Mouse (Mus musculus) urinary bladder, postnatal 14 days (tissue): Measurements from ENCODE around the gene Nedd9.

Experiments used
- DNase-seq: peaks from one replicate; pipeline ENCODE4 v3.0.0; 2021; ENCODE audit warnings: low spot score

Gene Nedd9

GRCm38 (mm10) chr13:41486606-41487408 lies at the start of gene Nedd9:
Gene Nedd9 (minus strand): TSS chr13:41487362.
- DNase-seq, result no peak

- no peak for DNase-seq
Measured at GRCm38 (mm10) chr13:41532625-41533024, 45.5 kb upstream of the Nedd9 start.

GRCm38 (mm10) chr13:41530326-41530725 lies 43.2 kb upstream of the Nedd9 start:
- DNase-seq, result no peak

GRCm38 (mm10) chr13:41524208-41524607 lies 37.0 kb upstream of the Nedd9 start:
- DNase-seq, result no peak

DNA sequence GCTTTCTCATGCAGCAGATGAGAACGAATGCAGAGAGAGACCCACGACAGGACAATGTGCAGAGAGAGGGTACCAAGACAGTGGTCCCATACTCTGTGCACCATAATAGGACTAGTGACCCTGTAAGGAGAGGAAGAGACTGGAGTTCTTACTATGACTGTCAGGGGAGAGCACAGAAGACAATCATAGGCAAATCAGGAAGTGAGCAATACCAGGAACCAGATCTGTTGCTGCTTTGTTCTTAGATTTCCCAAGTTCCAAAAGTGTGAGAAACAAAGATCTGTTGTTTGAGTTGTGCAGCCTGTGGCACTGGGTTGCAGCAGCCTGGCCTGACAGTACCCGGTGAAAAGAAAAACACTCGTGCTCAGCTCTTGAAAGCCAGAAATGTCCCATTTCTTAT lies 34.1 kb upstream of the Nedd9 start:
- no peak for DNase-seq

DNA sequence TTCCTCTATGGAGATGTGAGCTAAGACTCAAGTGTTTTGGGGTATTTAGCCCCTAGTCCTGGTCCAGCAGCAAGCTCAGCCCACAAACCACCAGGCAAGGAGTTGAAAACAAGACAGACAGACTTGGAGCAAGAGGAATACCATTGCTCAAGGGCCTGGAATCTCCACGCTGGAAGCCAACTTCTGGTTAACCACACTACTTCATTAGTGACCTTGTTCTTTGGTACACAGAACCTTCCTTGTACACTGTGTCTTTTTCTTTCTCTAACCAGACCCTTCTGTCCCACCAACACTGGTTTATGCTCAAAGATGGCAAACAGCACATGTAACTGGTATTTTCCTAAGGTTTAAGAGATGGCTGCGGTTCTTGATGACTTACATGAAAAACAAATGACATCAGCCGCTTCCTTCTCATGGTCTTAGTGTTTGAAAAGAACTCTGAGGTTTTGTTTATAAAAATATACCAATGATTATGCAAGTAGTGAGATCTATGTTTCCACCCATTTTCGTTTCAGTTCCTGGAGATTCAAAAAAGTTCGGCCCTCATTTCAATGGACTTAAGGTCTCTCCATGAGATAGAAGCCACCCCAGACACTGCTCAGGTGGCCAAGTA lies 33.5 kb upstream of the Nedd9 start:
- DNase-seq, result no peak

DNA sequence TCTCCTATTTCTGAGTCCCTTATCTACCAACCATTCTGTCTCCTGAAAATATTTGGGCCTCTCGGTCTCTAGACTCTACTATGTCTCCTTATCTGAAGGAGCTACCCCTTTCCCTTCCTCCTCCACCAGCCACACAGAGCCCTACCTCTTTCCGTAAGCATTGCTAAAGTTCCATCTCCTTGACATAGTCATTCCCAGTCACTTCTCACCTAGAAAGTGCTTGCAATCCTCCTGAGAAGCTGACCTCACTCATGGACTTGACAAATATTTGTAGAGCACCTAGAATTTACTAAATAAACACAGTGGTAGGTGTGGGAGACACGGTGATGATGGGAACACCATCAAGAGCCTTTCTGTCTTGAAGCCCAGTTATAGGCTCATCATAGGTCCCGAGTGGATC lies 32.6 kb upstream of the Nedd9 start:
- no peak for DNase-seq

DNA sequence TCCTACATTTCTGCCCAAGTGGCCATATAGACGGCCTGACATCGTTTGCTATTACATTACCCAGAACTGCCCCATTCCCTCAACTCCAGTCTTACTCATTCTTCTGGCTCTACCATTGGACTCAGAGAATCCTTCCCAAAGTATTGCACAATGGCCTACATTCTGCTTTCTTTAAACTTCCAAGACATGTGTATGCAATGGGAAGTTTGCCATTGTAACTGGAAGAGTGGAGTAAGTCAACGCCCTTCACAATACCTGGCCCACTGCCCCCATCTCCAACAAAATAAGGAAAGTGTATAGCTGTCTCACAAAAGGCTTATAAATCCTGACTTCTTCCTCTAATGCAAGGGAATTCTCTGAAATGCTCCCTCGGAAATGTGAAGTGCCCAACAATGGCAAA lies 30.0 kb upstream of the Nedd9 start:
- peak; percentile 25 for DNase-seq

- no peak for DNase-seq
Measured at GRCm38 (mm10) chr13:41515749-41516148, 28.6 kb upstream of the Nedd9 start.

GRCm38 (mm10) chr13:41514918-41515317 lies 27.8 kb upstream of the Nedd9 start:
- no peak for DNase-seq

- DNase-seq, result no peak
Measured at GRCm38 (mm10) chr13:41513456-41513855, 26.3 kb upstream of the Nedd9 start.

- no peak for DNase-seq
Measured at GRCm38 (mm10) chr13:41512243-41512642, 25.1 kb upstream of the Nedd9 start.

- DNase-seq, result no peak
Measured at GRCm38 (mm10) chr13:41510631-41511419, 23.7 kb upstream of the Nedd9 start.

- no peak for DNase-seq
Measured at GRCm38 (mm10) chr13:41505594-41505993, 18.4 kb upstream of the Nedd9 start.

- no peak for DNase-seq
Measured at GRCm38 (mm10) chr13:41504997-41505396, 17.8 kb upstream of the Nedd9 start.

GRCm38 (mm10) chr13:41504448-41504847 lies 17.3 kb upstream of the Nedd9 start:
- DNase-seq, result no peak

- no peak for DNase-seq
Measured at GRCm38 (mm10) chr13:41502917-41503301, 15.7 kb upstream of the Nedd9 start.

GRCm38 (mm10) chr13:41502136-41502916 lies 15.2 kb upstream of the Nedd9 start:
- DNase-seq, result no peak

DNA sequence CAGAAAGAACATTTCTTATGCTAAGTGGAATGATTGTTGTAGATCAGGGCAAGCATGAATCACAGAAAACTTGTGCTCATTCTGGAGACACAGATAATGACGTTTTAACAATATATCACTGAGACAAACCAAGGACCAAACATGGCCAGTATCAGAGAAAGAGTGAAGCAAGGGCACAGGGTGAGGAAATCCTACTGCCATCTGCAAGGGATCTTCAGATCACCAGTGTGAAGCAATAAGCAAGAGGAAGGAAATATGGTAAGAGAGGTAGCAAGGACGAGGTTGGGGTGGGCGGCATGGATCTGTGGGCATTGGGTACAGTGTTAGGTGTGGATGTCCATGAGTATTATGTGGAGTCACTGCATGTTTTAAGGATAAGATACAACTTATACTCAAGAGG lies 13.6 kb upstream of the Nedd9 start:
- no peak for DNase-seq

DNA sequence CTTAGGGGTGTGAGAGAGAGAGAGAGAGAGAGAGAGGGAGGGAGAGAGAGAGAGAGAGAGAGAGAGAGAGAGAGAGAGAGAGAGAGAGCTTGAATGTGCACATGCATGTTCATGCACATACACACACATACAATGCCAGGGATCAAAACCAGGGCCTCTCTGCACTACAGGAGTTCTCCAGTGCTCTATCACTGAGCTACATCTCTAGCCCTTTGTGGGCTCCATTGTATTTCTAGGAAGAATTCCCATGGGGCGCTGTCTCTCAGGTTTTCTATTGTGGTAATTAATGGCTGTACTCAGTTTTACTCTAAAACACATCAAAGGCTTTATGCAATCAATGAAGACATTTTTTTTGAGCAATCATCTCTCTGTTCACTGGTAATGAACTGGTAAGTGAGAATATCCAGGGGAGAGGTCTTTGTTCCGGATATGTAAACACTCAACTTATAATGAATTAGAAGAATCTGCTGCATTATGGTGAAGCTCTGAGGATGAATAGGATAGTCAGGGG lies 11.5 kb upstream of the Nedd9 start:
- DNase-seq, result no peak

GRCm38 (mm10) chr13:41494681-41495080 lies 7.5 kb upstream of the Nedd9 start:
- no peak for DNase-seq
